Mouse (Mus musculus) testis, adult 2 months (tissue): ENCODE data around the gene Zfp637. TPM values are rescaled to one million over a fixed set of nuclear protein-coding genes. Genes with fewer than 3 reads are reported as not detected.
A peak's percentile ranks its signal among the peaks of the same experiment; 100 is the strongest.

ENCODE experiments used
- H3K27ac ChIP-seq: fragments of 200-500 bp; 2 replicates; pipeline ENCODE4 v1.5.1; 2012; ENCODE audit warnings: low read depth, low read length; ENCODE audit not compliant: control insufficient read depth, insufficient read depth
- H3K27me3 ChIP-seq: fragments of 200-500 bp; 2 replicates; pipeline ENCODE4 v1.6.1; 2012; ENCODE audit warnings: mild to moderate bottlenecking, low read length, moderate library complexity; ENCODE audit not compliant: control insufficient read depth, insufficient read depth
- H3K36me3 ChIP-seq: fragments of 200-500 bp; 2 replicates; pipeline ENCODE4 v1.6.1; 2012; ENCODE audit warnings: mild to moderate bottlenecking, low read length; ENCODE audit not compliant: control insufficient read depth, insufficient read depth
- H3K4me1 ChIP-seq: fragments of 200-500 bp; 2 replicates; pipeline ENCODE4 v1.6.1; 2012; ENCODE audit warnings: low read length; ENCODE audit not compliant: control insufficient read depth, insufficient read depth
- H3K4me3 ChIP-seq: fragments of 200-500 bp; 2 replicates; pipeline ENCODE4 v1.5.1; 2012; ENCODE audit warnings: low read depth, mild to moderate bottlenecking, low read length, moderate library complexity, mixed read lengths; ENCODE audit not compliant: control insufficient read depth
- CTCF ChIP-seq: fragments of 200-500 bp; IDR thresholded peaks from 2 replicates; pipeline ENCODE4 v1.5.1; 2012; ENCODE audit warnings: low read depth, mild to moderate bottlenecking, inconsistent platforms, low read length, moderate library complexity; ENCODE audit not compliant: control insufficient read depth, insufficient read depth, insufficient replicate concordance
- POLR2A ChIP-seq: fragments of 200-500 bp; IDR thresholded peaks from 2 replicates; pipeline ENCODE4 v1.6.1; 2012; ENCODE audit warnings: low read depth, mild to moderate bottlenecking, inconsistent platforms, low read length, moderate library complexity; ENCODE audit not compliant: control insufficient read depth
- polyA plus RNA-seq: library from polyadenylated mRNA; depleted of rRNA; stranded (reverse); fragments of >200 nt; gene quantifications from 2 replicates; pipeline ENCODE4 v1.2.3, GENCODE M21; 2012

Zfp637 gene
- polyA plus RNA-seq, 1 experiment = 6.0 TPM

GRCm38 (mm10) chr6:117880394-117880838, 39.4 kb downstream of the Zfp637 start:
- Histone ChIP-seq H3K27me3 (no peaks in the 10 kb centered on the region), H3K36me3 (no peaks in the 10 kb centered on the region), H3K27ac (peak overlapping the region; percentile 24; the same call in 1 of the 2 replicates), H3K4me3 (no peak overlapping the region), H3K4me1 (peaks cover 3% of the 10 kb centered on the region; the same call in 1 of the 2 replicates)
- no peak for TF ChIP-seq POLR2A
- no peak for TF ChIP-seq CTCF

GRCm38 (mm10) chr6:117881229-117881628, 40.2 kb downstream of the Zfp637 start:
- no peaks in the 10 kb centered on the region for H3K27me3 ChIP-seq
- no peak overlapping the region for H3K4me3 ChIP-seq
- H3K27ac ChIP-seq = no peak overlapping the region
- no peaks in the 10 kb centered on the region for H3K36me3 ChIP-seq
- TF ChIP-seq POLR2A = no peak
- TF ChIP-seq CTCF = no peak
- H3K4me1 ChIP-seq = peaks cover 3% of the 10 kb centered on the region; the same call in 1 of the 2 replicates

- no peak for TF ChIP-seq POLR2A
- TF ChIP-seq CTCF = no peak
- Histone ChIP-seq H3K4me1 (peaks cover 3% of the 10 kb centered on the region; the same call in 1 of the 2 replicates), H3K4me3 (no peak overlapping the region), H3K27me3 (no peaks in the 10 kb centered on the region), H3K36me3 (no peaks in the 10 kb centered on the region), H3K27ac (no peak overlapping the region)
These were observed 41.0 kb downstream of the Zfp637 start for GRCm38 (mm10) chr6:117881997-117882396.

- Histone ChIP-seq H3K27me3 (no peaks in the 10 kb centered on the region), H3K4me3 (no peak overlapping the region), H3K36me3 (no peaks in the 10 kb centered on the region), H3K27ac (no peak overlapping the region), H3K4me1 (peaks cover 5% of the 10 kb centered on the region)
- TF ChIP-seq CTCF = no peak
- no peak for TF ChIP-seq POLR2A
These were observed 45.0 kb downstream of the Zfp637 start for GRCm38 (mm10) chr6:117885943-117886342.

- Histone ChIP-seq H3K27ac (no peak overlapping the region), H3K36me3 (no peaks in the 10 kb centered on the region), H3K4me3 (no peak overlapping the region), H3K27me3 (no peaks in the 10 kb centered on the region), H3K4me1 (peaks cover 8% of the 10 kb centered on the region)
- TF ChIP-seq POLR2A = no peak
- TF ChIP-seq CTCF = no peak
These were observed 47.1 kb downstream of the Zfp637 start for GRCm38 (mm10) chr6:117888032-117888431.

GRCm38 (mm10) chr6:117888642-117889096, 47.7 kb downstream of the Zfp637 start:
- H3K4me1 ChIP-seq = peaks cover 8% of the 10 kb centered on the region
- H3K4me3 ChIP-seq = no peak overlapping the region
- no peak overlapping the region for H3K27ac ChIP-seq
- no peaks in the 10 kb centered on the region for H3K27me3 ChIP-seq
- no peaks in the 10 kb centered on the region for H3K36me3 ChIP-seq
- no peak for TF ChIP-seq POLR2A
- no peak for TF ChIP-seq CTCF

- Histone ChIP-seq H3K27me3 (no peaks in the 10 kb centered on the region), H3K36me3 (no peaks in the 10 kb centered on the region), H3K4me1 (peaks cover 8% of the 10 kb centered on the region), H3K4me3 (no peak overlapping the region), H3K27ac (no peak overlapping the region)
- TF ChIP-seq POLR2A (no peak), CTCF (no peak)
These were observed 49.3 kb downstream of the Zfp637 start for GRCm38 (mm10) chr6:117890257-117890656.
